Mouse (Mus musculus) right cerebral cortex, adult 18-20 months (tissue): ENCODE measurements around the gene Grik3.

Experiments
- DNase-seq: peaks from one replicate; pipeline ENCODE4 v3.0.0; 2022; ENCODE audit warnings: mixed read lengths

The Grik3 gene

DNA sequence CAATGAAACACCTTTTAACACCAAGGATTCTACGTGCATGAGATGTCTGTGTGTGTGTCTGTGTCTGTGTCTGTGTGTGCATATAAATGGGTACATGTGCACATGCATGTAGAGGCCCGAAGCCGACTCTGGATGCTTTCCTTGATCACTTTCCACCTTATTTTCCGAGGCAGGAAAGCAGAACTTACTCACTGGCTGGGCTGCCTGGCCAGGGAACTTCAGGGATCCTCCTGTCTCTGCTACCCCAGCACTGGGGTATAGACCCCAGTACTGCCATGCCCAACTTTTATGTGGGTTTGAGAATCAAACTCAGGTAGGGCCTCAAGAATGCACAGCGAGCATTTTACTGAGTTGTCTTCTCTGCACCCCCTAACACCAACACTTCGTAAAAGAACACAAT, 240.3 kb downstream of the Grik3 start:
- DNase-seq = no peak

- no peak for DNase-seq
Measured at GRCm38 (mm10) chr4:125736783-125737182, 246.3 kb downstream of the Grik3 start.

- DNase-seq = no peak
Measured at GRCm38 (mm10) chr4:125738825-125739224, 248.3 kb downstream of the Grik3 start.

GRCm38 (mm10) chr4:125742162-125742571, 251.7 kb downstream of the Grik3 start:
- DNase-seq = no peak

DNA sequence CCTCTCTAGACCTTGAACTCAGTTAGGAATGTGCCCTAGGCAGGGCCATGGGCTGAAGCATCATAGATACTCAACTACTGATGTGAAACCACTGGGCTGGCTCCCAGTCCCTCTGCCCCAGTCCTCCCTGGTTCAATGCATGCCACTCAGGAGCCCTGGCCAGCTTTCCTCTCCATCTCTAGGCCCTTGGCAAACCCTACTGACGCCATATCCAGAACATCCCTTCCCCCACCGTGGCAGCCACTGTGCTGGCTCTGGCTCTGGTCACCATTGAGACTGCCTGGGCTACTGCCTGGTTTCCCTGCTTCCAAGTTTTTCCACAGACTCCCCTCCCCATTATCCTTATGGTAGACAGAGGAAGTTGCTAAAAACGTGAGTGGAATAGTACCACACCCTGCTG, 255.4 kb downstream of the Grik3 start:
- DNase-seq = no peak

DNA sequence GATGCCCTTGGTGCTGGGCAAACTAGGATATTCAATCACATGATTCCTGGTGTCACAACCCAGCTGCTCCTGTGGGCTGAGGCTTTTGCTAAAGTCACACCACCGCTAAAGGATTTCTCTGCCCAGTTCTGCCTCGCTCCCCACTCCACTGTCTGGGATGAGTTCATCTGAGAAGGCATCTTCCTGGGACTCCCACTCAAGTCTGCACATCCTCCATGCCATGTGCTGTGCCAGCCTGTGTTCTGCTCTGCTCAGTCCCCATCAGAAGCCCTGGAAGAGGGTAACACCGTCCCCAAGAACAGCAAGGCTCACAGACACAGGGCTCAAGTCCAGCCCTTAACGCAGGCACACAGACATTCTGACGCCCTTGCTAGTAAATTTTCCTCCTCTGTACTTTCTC, 265.9 kb downstream of the Grik3 start:
- peak; percentile 11 for DNase-seq

DNA sequence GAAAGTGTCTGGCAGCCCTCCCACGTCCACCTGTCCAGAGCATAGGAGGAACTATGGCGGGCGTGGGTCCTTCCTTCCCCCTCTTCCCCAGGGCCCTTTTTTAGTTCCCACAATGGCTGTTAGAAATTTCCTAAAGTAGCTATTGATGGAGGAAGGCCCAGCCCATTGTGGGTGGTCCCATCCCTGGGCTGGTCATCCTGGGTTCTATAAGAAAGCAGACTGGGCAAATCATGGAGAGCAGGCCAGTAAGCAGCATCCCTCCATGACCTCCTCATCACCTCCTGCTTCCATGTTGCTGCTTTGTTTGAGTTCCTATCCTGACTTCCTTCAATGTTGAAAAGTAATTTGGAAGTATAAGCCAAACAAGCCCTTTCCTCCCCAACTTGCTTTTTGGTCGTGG, 269.8 kb downstream of the Grik3 start:
- DNase-seq = no peak

- no peak for DNase-seq
Measured at GRCm38 (mm10) chr4:125763056-125763455, 272.6 kb downstream of the Grik3 start.
